Mouse (Mus musculus) mouse embryonic stem cell (cell line): ENCODE data around the gene Cacng4.

ENCODE experiments used
- in situ Hi-C, 2 experiments: fragments of 300-500 bp; cut with MboI; formaldehyde crosslinking; loops; 1 replicate in 1 of 2; 3 replicates in 1 of 2; pipeline ENCODE4 v1.14.3; 2019 to 2020; ENCODE audit warnings: low sequenced_read_pairs in 2 of 2, low pct_unique_long_range_greater_than_20kb in 1 of 2, mixed read lengths in 1 of 2; ENCODE audit not compliant: unreplicated experiment in 1 of 2

The Cacng4 gene

GRCm38 (mm10) chr11:107683544-107684465 is 110.6 kb downstream of the Cacng4 start:
- in situ Hi-C loops, result no loop called here

DNA sequence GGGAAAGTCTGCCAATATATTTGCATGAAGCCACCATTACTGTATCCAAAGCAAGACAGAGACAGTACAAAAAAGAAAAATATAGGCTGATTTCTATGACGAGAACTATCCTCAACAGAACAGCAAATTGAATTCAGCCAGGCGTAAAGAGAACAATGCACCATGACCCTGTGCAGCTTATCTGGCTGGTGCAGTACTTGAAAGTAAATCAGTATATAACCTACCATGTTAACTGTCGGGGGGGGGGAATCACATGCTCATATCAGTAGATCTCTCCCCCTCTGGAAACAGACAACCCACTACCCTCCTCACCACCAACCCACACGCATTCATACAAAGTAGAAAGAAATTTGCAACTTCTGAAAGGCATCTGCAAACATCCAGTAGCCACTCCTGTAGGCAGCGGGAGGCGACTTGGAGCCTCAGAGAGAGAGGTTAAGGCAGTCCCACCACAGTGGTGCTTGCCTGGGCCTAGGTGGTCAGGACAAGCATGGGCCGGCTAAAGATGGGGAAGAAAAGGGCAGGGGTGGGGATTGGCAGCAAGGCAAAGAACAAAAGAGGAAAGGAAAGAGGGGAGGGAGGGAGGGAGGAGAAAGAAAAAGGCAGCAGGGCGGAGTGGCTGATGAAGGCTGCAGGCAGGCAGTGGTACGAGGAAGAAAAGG is 111.5 kb downstream of the Cacng4 start:
- in situ Hi-C loops, result no loop called here
